Mouse (Mus musculus): ENCODE measurements around the gene Mrpl11.
"Not testable (repeated sequence)": the region's sequence is repeated elsewhere in the genome, so short reads cannot be mapped to it uniquely, and the experiment has no call there.

The Mrpl11 gene

GRCm38 (mm10) chr19:4992904-4993303 is 31.0 kb downstream of the Mrpl11 start:
- peak; percentile 38 to 67 for DNase-seq (ENCODE audit: low spot score in 2 of 2)

DNA sequence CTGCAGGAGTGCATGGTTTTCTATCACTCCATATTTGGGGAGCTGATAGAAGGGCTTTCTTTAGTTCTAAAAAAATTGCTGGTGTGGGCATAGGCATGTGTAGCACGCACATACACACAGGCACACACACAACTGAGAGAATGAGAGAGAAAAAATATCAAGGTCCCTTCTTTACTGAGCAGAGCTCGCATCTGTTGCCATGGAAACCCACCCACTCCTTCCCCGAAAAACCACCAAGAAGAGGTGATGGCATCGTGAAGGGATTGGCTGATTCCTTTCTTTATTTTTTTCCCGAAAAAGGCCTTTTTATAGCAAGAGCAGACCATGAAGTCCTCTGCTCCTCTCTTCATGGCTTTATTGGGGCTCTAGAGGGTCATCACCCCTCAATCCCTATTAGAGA is 32.1 kb downstream of the Mrpl11 start:
- DNase-seq (ENCODE audit: low spot score in 2 of 2) = no peak

- no peak for DNase-seq (ENCODE audit: low spot score in 2 of 2)
These were observed 37.6 kb downstream of the Mrpl11 start for GRCm38 (mm10) chr19:4999445-5000140.

DNA sequence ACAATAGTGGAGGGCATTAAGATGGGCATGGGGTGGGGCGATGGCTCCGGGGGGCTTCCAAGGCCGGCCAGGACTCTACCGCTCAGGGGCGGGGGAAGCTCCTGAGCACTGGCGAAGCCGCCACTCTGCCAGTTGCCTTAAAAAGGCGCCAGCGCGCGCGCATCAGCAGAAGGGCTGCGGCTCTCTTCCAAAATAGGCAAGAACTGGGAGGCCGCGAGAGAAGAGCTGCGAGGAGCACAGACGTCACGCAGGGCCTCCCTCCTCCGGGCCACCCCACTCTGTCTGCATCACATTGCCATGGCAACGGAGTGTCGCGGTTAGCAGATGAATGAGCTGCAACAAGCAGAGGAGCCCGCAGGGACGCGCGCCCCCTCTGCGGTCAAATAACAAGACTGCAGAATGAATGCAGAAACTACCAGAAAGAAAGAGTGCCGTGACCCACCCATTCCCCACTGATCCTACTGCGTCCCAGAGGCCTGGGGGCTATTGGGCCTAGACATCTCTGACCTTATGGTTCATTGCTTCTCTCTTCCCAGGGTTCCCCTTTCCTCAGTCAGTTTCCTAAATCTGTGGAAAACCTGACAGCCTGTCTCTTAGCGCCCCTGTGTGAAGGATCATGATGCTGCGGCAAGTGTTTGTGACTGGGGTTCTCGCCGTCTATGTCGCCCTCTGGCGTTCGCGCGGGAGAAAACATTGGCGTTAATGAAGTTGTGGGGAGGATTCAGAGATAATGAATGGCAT is 39.9 kb downstream of the Mrpl11 start:
- DNase-seq (ENCODE audit: low spot score in 2 of 2) = peak; percentile 55 to 76

GRCm38 (mm10) chr19:5003644-5004043 is 41.7 kb downstream of the Mrpl11 start:
- DNase-seq (ENCODE audit: low spot score in 2 of 2) = not testable (repeated sequence)

DNA sequence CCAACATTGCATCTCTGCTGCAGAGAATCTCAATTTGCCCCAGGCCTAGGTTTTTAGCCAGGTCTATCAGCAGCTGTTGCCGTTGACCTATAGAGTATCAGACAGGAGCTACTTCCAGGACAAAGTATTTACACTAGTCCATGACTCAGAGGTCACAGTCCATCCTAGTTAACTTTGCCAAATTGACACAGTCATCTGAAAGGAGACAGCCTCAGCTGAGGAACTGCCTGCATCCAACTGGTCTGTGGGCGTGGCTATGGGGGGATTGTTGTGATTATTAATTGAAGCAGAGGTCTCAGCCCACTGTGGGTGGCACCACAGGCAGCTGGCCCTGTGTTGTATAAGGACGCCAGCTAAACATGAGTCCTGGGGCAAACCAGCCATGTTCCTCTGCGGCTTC is 43.0 kb downstream of the Mrpl11 start:
- no peak for DNase-seq (ENCODE audit: low spot score in 2 of 2)

GRCm38 (mm10) chr19:5013138-5013537 is 51.2 kb downstream of the Mrpl11 start:
- DNase-seq (ENCODE audit: low spot score in 2 of 2) = no peak

- DNase-seq (ENCODE audit: low spot score in 2 of 2) = no peak
These were observed 53.0 kb downstream of the Mrpl11 start for GRCm38 (mm10) chr19:5014961-5015398.

DNA sequence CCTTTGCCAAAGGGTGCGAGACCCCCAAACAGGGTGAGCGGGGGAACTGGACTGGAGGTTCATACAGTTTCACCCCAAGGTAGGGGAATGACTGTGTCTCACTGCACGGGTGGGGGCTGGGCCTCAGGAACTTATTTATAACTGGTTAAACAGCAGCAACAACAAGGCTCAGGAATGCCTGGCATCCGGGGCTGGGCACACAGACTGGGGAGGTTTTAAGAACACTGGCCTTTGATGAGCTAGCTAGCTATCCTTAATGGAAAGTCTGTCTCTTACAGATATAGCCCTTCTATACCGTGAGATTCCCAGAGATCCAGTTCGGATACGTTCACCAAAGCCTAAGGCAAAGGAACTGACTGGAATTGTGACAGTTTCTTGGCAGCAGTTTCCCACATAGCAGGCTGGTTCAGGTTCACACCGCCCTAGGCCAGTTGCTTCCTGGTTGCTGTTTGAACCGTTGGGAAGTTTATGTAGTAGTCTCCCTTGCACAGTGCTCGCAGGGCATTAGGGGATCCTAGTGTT is 54.3 kb downstream of the Mrpl11 start:
- DNase-seq (ENCODE audit: low spot score in 2 of 2) = no peak

All from urinary bladder, postnatal 36 days (tissue).